Mouse (Mus musculus) T-helper 1 cell (primary cell): ENCODE data around the gene Foxn2.
"Not testable (repeated sequence)": the region's sequence is repeated elsewhere in the genome, so short reads cannot be mapped to it uniquely, and the experiment has no call there.

Experiments
- in situ Hi-C: fragments of 300-600 bp; cut with MboI, MseI; formaldehyde crosslinking; loops from one replicate; pipeline ENCODE4 v1.15.1; 2025; ENCODE audit warnings: high pct_unique_total_duplicates

Gene Foxn2

DNA sequence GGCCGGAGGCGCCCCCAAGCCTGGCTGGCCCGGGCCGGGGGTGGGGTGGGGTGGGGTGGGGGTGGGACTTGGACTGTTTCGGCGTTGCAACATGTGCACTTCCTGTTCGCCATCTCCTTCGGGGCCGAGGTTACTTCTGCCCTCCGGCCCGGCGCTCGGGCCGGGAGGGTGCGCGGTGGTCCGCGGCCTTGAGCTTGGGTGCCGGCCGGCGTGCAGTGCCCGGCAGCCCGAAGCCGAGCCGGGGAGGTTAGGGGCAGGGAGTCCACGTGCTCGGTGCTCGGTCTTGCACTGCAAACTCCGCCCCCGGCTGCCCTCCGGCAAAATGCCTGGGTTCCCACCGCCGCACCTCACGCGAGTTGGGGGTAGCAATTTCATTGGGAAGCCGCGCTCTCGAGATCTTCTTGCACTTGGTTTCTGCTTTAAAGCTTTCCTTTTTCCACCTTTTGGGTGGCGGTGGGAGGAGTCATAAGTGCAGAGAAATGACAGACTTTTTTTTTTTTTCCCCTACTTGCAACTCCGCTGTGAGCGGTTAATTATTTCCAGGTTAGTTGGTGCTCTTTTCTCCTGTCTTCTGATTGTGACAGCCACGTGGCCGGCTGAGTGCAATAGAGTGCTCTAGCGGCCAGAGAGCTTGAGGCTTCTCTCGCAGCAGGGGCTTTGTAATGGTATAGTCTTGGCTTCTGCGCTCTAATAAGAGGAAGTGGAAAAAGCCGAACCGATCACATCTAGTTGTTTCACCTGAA is 1.1 kb downstream of the Foxn2 start:
- in situ Hi-C loops: no loop called here

- in situ Hi-C loops: no loop called here
Measured at GRCm38 (mm10) chr17:88442661-88443060, 2.1 kb downstream of the Foxn2 start.

DNA sequence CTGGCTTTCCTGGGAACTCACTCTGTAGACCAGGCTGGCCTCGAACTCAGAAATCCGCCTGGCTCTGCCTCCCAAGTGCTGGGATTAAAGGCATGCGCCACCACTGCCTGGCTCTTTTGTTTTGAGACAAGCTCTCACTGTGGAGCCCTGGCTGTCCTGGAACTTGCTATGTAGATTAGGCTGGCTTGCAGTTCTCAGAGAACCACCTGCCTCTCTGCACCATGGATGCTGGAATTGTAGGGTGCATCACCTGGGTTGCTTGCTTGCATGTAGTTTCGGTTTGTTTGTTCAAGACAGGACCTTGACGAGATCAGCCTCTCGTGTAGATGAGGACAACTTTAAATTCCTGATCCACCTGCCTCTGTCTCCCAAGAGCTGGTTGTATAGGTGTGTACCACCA is 2.7 kb downstream of the Foxn2 start:
- in situ Hi-C loops: no loop called here

- in situ Hi-C loops: no loop called here
Measured at GRCm38 (mm10) chr17:88458079-88458478, 17.6 kb downstream of the Foxn2 start.

- in situ Hi-C loops: no loop called here
Measured at GRCm38 (mm10) chr17:88459516-88459915, 19.0 kb downstream of the Foxn2 start.

GRCm38 (mm10) chr17:88459916-88460901 is 19.7 kb downstream of the Foxn2 start:
- in situ Hi-C loops: no loop called here

GRCm38 (mm10) chr17:88462658-88463057 is 22.1 kb downstream of the Foxn2 start:
- in situ Hi-C loops: no loop called here

- in situ Hi-C loops: no loop called here
Measured at GRCm38 (mm10) chr17:88466591-88466990, 26.1 kb downstream of the Foxn2 start.

DNA sequence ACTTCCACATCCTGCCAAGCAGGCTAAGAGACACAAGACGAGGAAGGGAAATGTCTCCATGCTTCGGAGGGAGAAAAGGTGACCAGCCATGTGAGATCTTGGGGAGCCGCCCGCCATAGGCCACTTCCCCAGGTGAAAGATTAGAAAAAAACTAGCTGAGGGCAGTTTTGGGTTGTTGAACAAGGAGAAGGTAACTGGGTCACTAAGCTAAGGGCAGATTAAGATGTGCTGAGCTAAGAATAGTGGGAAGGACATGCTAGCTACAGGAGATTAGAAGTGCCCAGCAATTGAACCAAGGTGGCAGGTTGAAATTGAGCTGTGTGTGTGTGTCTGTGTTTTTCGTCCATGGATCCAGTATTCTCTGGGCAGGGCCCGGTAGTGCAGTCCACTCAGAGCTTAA is 27.2 kb downstream of the Foxn2 start:
- in situ Hi-C loops: no loop called here

DNA sequence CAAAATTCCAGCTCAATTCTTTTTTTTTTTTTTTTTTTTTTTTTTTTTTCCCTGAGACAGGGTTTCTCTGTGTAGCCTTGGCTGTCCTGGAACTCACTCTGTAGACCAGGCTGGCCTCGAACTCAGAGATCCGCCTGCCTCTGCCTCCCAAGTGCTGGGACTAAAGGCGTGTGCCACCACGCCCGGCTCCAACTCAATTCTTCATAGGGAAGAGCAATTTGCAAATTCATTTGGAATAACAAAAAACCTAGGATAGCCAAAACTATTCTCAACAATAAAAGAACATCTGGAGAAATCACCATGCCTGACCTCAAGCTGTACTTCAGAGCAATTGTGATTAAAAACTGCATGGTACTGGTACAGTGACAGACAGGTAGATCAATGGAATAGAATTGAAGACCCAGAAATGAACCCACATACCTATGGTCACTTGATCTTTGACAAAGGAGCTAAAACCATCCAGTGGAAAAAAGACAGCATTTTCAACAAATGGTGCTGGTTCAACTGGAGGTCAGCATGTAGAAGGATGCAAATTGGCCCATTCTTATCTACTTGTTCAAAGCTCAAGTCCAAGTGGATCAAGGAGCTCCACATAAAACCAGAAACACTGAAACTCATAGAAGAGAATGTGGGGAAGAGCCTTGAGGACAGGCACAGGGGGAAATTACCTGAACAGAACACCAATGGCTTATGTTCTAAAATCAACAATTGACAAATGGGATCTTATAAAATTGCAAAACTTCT is 28.3 kb downstream of the Foxn2 start:
- in situ Hi-C loops: not testable (repeated sequence)

- in situ Hi-C loops: no loop called here
Measured at GRCm38 (mm10) chr17:88473766-88474165, 33.3 kb downstream of the Foxn2 start.

DNA sequence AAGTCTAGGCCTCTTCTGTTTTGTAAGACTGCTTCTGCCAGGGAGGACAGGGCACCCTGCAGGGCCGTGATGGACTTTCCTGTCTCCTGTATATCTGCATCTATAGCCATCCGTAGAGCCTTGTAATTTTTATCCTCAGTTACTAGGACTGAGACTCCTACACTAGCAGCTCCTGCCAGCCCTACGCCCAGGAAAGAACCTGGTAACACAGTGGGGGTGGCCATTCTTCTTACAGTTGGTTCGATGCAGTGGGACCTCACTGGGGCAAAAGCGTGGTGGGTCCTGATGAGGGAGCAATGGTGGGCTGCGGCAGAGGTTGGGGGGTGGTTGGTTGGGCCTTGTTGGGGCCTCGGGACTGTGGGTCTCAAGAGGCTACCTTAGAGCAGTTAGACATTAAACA is 36.7 kb downstream of the Foxn2 start:
- in situ Hi-C loops: no loop called here

- in situ Hi-C loops: no loop called here
Measured at GRCm38 (mm10) chr17:88477699-88478098, 37.2 kb downstream of the Foxn2 start.

- in situ Hi-C loops: no loop called here
Measured at GRCm38 (mm10) chr17:88479040-88479439, 38.5 kb downstream of the Foxn2 start.

GRCm38 (mm10) chr17:88480369-88480768 is 39.9 kb downstream of the Foxn2 start:
- in situ Hi-C loops: no loop called here

GRCm38 (mm10) chr17:88481062-88481461 is 40.6 kb downstream of the Foxn2 start:
- in situ Hi-C loops: no loop called here

DNA sequence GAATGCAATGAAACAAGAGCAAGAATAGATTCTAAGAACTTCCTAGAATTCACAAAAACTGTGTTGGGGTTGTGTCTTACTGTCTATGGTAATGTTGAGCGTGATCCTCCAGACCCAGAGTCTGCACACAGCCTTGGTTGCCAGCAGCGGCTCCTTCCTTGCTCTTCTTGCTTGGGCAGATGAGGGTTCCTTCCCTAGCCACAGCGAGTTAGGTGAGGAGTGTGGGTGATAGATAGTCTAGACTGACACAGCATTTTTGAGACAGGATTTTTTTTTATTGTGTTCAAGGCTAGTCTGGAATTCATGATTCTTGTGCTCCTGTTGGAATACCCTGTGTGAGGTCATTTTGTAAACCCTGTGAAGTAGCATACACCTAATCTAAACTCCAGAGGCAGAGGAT is 41.1 kb downstream of the Foxn2 start:
- in situ Hi-C loops: no loop called here

DNA sequence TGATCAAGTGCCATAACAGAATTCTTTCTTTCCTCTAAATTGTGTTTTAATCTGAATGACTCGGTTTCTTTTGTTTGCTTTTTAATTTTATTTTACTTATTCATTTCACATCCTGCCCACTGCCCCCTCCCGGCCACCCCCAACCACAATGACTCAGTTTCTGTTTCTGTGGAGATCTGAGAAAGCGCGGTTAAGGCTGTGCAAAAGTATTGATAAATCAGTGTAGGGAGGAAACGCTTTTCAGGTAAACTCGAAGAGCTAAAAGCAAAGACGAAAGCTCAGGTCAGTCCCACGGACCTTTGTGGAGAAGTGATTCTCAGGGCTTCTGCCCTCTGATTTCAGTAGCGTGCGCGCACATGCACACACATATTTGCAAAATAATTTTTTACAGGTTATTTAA is 44.0 kb downstream of the Foxn2 start:
- in situ Hi-C loops: no loop called here

GRCm38 (mm10) chr17:88484951-88485350 is 44.4 kb downstream of the Foxn2 start:
- in situ Hi-C loops: no loop called here

- in situ Hi-C loops: no loop called here
Measured at GRCm38 (mm10) chr17:88490546-88490945, 50.0 kb downstream of the Foxn2 start.

GRCm38 (mm10) chr17:88491366-88492106 is 51.0 kb downstream of the Foxn2 start:
- in situ Hi-C loops: no loop called here
